Mouse (Mus musculus): ENCODE data around the gene Sema4d. TPM values are rescaled to one million over a fixed set of nuclear protein-coding genes. Genes with fewer than 3 reads are reported as not detected.

Gene Sema4d
- polyA plus RNA-seq, 1 experiment from 2014 or later = 8.7 TPM

GRCm38 (mm10) chr13:51737949-51738513 lies 55.5 kb downstream of the Sema4d start:
- no peaks in the 10 kb centered on the region for H3K27me3 ChIP-seq (ENCODE audit: insufficient read depth, poor library complexity, severe bottlenecking)
- no peak for DNase-seq (ENCODE audit: low spot score)
- 60% methylated on average over 6 of the region's 6 CpGs for WGBS
- no peaks in the 10 kb centered on the region for H3K36me3 ChIP-seq
- no peaks in the 10 kb centered on the region for H3K9me3 ChIP-seq
- peaks cover 32% of the 10 kb centered on the region for H3K4me1 ChIP-seq
- peak overlapping the region; percentile 75; the same call in 1 of the 2 replicates for H3K27ac ChIP-seq
- no peak overlapping the region for H3K4me3 ChIP-seq

- H3K36me3 ChIP-seq = no peaks in the 10 kb centered on the region
- no peaks in the 10 kb centered on the region for H3K27me3 ChIP-seq (ENCODE audit: insufficient read depth, poor library complexity, severe bottlenecking)
- 58% methylated on average over 20 of the region's 20 CpGs for WGBS
- peak overlapping the region; percentile 75 for H3K27ac ChIP-seq
- peaks cover 32% of the 10 kb centered on the region for H3K4me1 ChIP-seq
- H3K9me3 ChIP-seq = no peaks in the 10 kb centered on the region
- H3K4me3 ChIP-seq = no peak overlapping the region
- DNase-seq (ENCODE audit: low spot score) = no peak
Observed at GRCm38 (mm10) chr13:51737033-51737948, 56.3 kb downstream of the Sema4d start.

- H3K27ac ChIP-seq = no peak overlapping the region
- 74% methylated on average over 13 of the region's 13 CpGs for WGBS
Observed at GRCm38 (mm10) chr13:51736007-51736911, 57.3 kb downstream of the Sema4d start.

GRCm38 (mm10) chr13:51734556-51734955 lies 59.0 kb downstream of the Sema4d start:
- peaks cover 6% of the 10 kb centered on the region; the same call in 1 of the 2 replicates for H3K27me3 ChIP-seq (ENCODE audit: insufficient read depth, poor library complexity, severe bottlenecking)

More at GRCm38 (mm10) chr13:51736007-51736911, 57.3 kb downstream of the Sema4d start:
- H3K4me3 ChIP-seq = no peak overlapping the region
- H3K4me1 ChIP-seq = peaks cover 31% of the 10 kb centered on the region
- peaks cover 6% of the 10 kb centered on the region; the same call in 1 of the 2 replicates for H3K27me3 ChIP-seq (ENCODE audit: insufficient read depth, poor library complexity, severe bottlenecking)
- H3K9me3 ChIP-seq = no peaks in the 10 kb centered on the region
- no peak for DNase-seq (ENCODE audit: low spot score)
- no peaks in the 10 kb centered on the region for H3K36me3 ChIP-seq

GRCm38 (mm10) chr13:51732097-51732664 lies 61.4 kb downstream of the Sema4d start:
- H3K27me3 ChIP-seq (ENCODE audit: insufficient read depth, poor library complexity, severe bottlenecking) = peaks cover 6% of the 10 kb centered on the region; the same call in 1 of the 2 replicates
- 80% methylated on average over 14 of the region's 14 CpGs for WGBS
- H3K27ac ChIP-seq = no peak overlapping the region
- H3K36me3 ChIP-seq = no peaks in the 10 kb centered on the region
- no peak for DNase-seq (ENCODE audit: low spot score)
- peaks cover 34% of the 10 kb centered on the region for H3K4me1 ChIP-seq
- H3K4me3 ChIP-seq = no peak overlapping the region
- H3K9me3 ChIP-seq = no peaks in the 10 kb centered on the region

More at GRCm38 (mm10) chr13:51734556-51734955, 59.0 kb downstream of the Sema4d start:
- Histone ChIP-seq H3K27ac (no peak overlapping the region), H3K9me3 (no peaks in the 10 kb centered on the region), H3K36me3 (no peaks in the 10 kb centered on the region), H3K4me3 (no peak overlapping the region), H3K4me1 (peaks cover 42% of the 10 kb centered on the region)
- no peak for DNase-seq (ENCODE audit: low spot score)
- WGBS = 86% methylated on average over 4 of the region's 4 CpGs

GRCm38 (mm10) chr13:51731474-51731873 lies 62.1 kb downstream of the Sema4d start:
- Histone ChIP-seq H3K4me1 (peaks cover 30% of the 10 kb centered on the region), H3K9me3 (no peaks in the 10 kb centered on the region), H3K36me3 (no peaks in the 10 kb centered on the region), H3K27ac (no peak overlapping the region), H3K27me3 (ENCODE audit: insufficient read depth, poor library complexity, severe bottlenecking) (peaks cover 6% of the 10 kb centered on the region; the same call in 1 of the 2 replicates), H3K4me3 (no peak overlapping the region)
- DNase-seq (ENCODE audit: low spot score) = no peak
- WGBS = 93% methylated on average over 7 of the region's 7 CpGs

- Histone ChIP-seq H3K27ac (peak overlapping the region; percentile 62), H3K4me1 (peaks cover 33% of the 10 kb centered on the region), H3K9me3 (no peaks in the 10 kb centered on the region), H3K36me3 (no peaks in the 10 kb centered on the region), H3K4me3 (no peak overlapping the region), H3K27me3 (ENCODE audit: insufficient read depth, poor library complexity, severe bottlenecking) (peaks cover 6% of the 10 kb centered on the region; the same call in 1 of the 2 replicates)
- no peak for DNase-seq (ENCODE audit: low spot score)
- WGBS = 12% methylated on average over 4 of the region's 4 CpGs
Observed at GRCm38 (mm10) chr13:51729887-51730361, 63.6 kb downstream of the Sema4d start.

- WGBS = 70% methylated on average over 7 of the region's 7 CpGs
- Histone ChIP-seq H3K4me1 (peaks cover 38% of the 10 kb centered on the region), H3K27me3 (ENCODE audit: insufficient read depth, poor library complexity, severe bottlenecking) (peaks cover 6% of the 10 kb centered on the region; the same call in 1 of the 2 replicates), H3K4me3 (no peak overlapping the region), H3K27ac (no peak overlapping the region), H3K36me3 (0 out of 2 replicates have a peak, but pooled peaks cover 1% of the 10 kb centered on the region), H3K9me3 (no peaks in the 10 kb centered on the region)
- DNase-seq (ENCODE audit: low spot score) = no peak
Observed at GRCm38 (mm10) chr13:51727364-51727763, 66.2 kb downstream of the Sema4d start.

GRCm38 (mm10) chr13:51725926-51726574 lies 67.5 kb downstream of the Sema4d start:
- H3K27me3 ChIP-seq (ENCODE audit: insufficient read depth, poor library complexity, severe bottlenecking) = no peaks in the 10 kb centered on the region; the same call in 1 of the 2 replicates
- WGBS = 67% methylated on average over 8 of the region's 8 CpGs
- 0 out of 2 replicates have a peak, but pooled peaks cover 6% of the 10 kb centered on the region for H3K36me3 ChIP-seq
- H3K4me3 ChIP-seq = no peak overlapping the region
- H3K4me1 ChIP-seq = peaks cover 35% of the 10 kb centered on the region
- no peaks in the 10 kb centered on the region for H3K9me3 ChIP-seq
- no peak overlapping the region for H3K27ac ChIP-seq
- DNase-seq (ENCODE audit: low spot score) = no peak

GRCm38 (mm10) chr13:51725446-51725845 lies 68.1 kb downstream of the Sema4d start:
- Histone ChIP-seq H3K36me3 (peaks cover 8% of the 10 kb centered on the region), H3K27me3 (ENCODE audit: insufficient read depth, poor library complexity, severe bottlenecking) (no peaks in the 10 kb centered on the region), H3K27ac (no peak overlapping the region), H3K9me3 (no peaks in the 10 kb centered on the region), H3K4me1 (peaks cover 33% of the 10 kb centered on the region), H3K4me3 (no peak overlapping the region)
- WGBS = 86% methylated on average over 7 of the region's 7 CpGs
- no peak for DNase-seq (ENCODE audit: low spot score)

- Histone ChIP-seq H3K4me3 (no peak overlapping the region), H3K27me3 (ENCODE audit: insufficient read depth, poor library complexity, severe bottlenecking) (no peaks in the 10 kb centered on the region), H3K4me1 (peaks cover 24% of the 10 kb centered on the region), H3K9me3 (no peaks in the 10 kb centered on the region), H3K27ac (no peak overlapping the region), H3K36me3 (peaks cover 15% of the 10 kb centered on the region)
- WGBS = 71% methylated on average over 6 of the region's 6 CpGs
- DNase-seq (ENCODE audit: low spot score) = no peak
Observed at GRCm38 (mm10) chr13:51724566-51724965, 69.0 kb downstream of the Sema4d start.
